Mouse (Mus musculus): ENCODE measurements at regions not wholly inside any gene's neighbourhood (a gene's known extent, or its start where the extent isn't known, plus 50 kb on each side); places are given as distances from the start of the nearest gene placed in this dataset.
A peak's percentile ranks its signal among the peaks of the same experiment; 100 is the strongest.
"Not testable (repeated sequence)": the region's sequence is repeated elsewhere in the genome, so short reads cannot be mapped to it uniquely, and the experiment has no call there.

- DNase-seq (ENCODE audit: low spot score) = no peak
Observed at GRCm38 (mm10) chr8:5523281-5523680, 418.1 kb upstream of the Slc10a2 start.

- no peak for DNase-seq (ENCODE audit: low spot score)
Observed at GRCm38 (mm10) chr8:5495861-5496260, 390.7 kb upstream of the Slc10a2 start.

- DNase-seq (ENCODE audit: low spot score) = no peak
Observed at GRCm38 (mm10) chr8:5490491-5490890, 385.3 kb upstream of the Slc10a2 start.

- no peak for DNase-seq (ENCODE audit: low spot score)
Observed at GRCm38 (mm10) chr8:5482938-5483337, 377.8 kb upstream of the Slc10a2 start.

GRCm38 (mm10) chr8:5472999-5473398 lies 367.8 kb upstream of the Slc10a2 start:
- DNase-seq (ENCODE audit: low spot score) = no peak

- no peak for DNase-seq (ENCODE audit: low spot score)
Observed at GRCm38 (mm10) chr8:5472582-5472981, 367.4 kb upstream of the Slc10a2 start.

GRCm38 (mm10) chr8:5457619-5458018 lies 352.5 kb upstream of the Slc10a2 start:
- DNase-seq (ENCODE audit: low spot score) = no peak

GRCm38 (mm10) chr8:5453469-5453868 lies 348.3 kb upstream of the Slc10a2 start:
- DNase-seq (ENCODE audit: low spot score) = no peak

GRCm38 (mm10) chr8:5442243-5442642 lies 337.1 kb upstream of the Slc10a2 start:
- DNase-seq (ENCODE audit: low spot score) = not testable (repeated sequence)

- DNase-seq (ENCODE audit: low spot score) = not testable (repeated sequence)
Observed at GRCm38 (mm10) chr8:5440404-5440803, 335.3 kb upstream of the Slc10a2 start.

GRCm38 (mm10) chr8:5439054-5439453 lies 333.9 kb upstream of the Slc10a2 start:
- no peak for DNase-seq (ENCODE audit: low spot score)

- peak; percentile 0 for DNase-seq (ENCODE audit: low spot score)
Observed at GRCm38 (mm10) chr8:5428303-5428971, 323.3 kb upstream of the Slc10a2 start.

- DNase-seq (ENCODE audit: low spot score) = not testable (repeated sequence)
Observed at GRCm38 (mm10) chr8:5416841-5417240, 311.7 kb upstream of the Slc10a2 start.

GRCm38 (mm10) chr8:5384851-5385250 lies 279.7 kb upstream of the Slc10a2 start:
- DNase-seq (ENCODE audit: low spot score) = no peak

GRCm38 (mm10) chr8:5378001-5378400 lies 272.9 kb upstream of the Slc10a2 start:
- no peak for DNase-seq (ENCODE audit: low spot score)

GRCm38 (mm10) chr8:5339953-5340352 lies 234.8 kb upstream of the Slc10a2 start:
- no peak for DNase-seq (ENCODE audit: low spot score)

- DNase-seq (ENCODE audit: low spot score) = no peak
Observed at GRCm38 (mm10) chr8:5314594-5314993, 209.4 kb upstream of the Slc10a2 start.

- no peak for DNase-seq (ENCODE audit: low spot score)
Observed at GRCm38 (mm10) chr8:5299982-5300381, 194.8 kb upstream of the Slc10a2 start.

- DNase-seq (ENCODE audit: low spot score) = no peak
Observed at GRCm38 (mm10) chr8:5297190-5297589, 192.0 kb upstream of the Slc10a2 start.

- no peak for DNase-seq (ENCODE audit: low spot score)
Observed at GRCm38 (mm10) chr8:5285708-5286161, 180.6 kb upstream of the Slc10a2 start.

- DNase-seq (ENCODE audit: low spot score) = no peak
Observed at GRCm38 (mm10) chr8:5283799-5284198, 178.6 kb upstream of the Slc10a2 start.

- no peak for DNase-seq (ENCODE audit: low spot score)
Observed at GRCm38 (mm10) chr8:5262316-5262715, 157.2 kb upstream of the Slc10a2 start.

- peak; percentile 4 for DNase-seq (ENCODE audit: low spot score)
Observed at GRCm38 (mm10) chr8:5241871-5242270, 136.7 kb upstream of the Slc10a2 start.

Data from gastrocnemius, adult 18-20 months (tissue).